ENCODE assay signal across 8 mouse cellular contexts in genomic region chr5:136918655-136919472, GRCm38 (mm10). TPM values are rescaled to one million over a fixed set of nuclear protein-coding genes. Genes with fewer than 3 reads are reported as not detected.
DNase-seq lines count a peak whose midpoint lies in the region; ATAC-seq lines count a peak whose summit lies in the region.

No protein-coding gene starts in this region.

- peaks cover 5% of the 10 kb centered on the region; the same call in 1 of the 2 replicates for H3K4me1 ChIP-seq in embryonic facial prominence, embryonic 13.5 days
- peaks cover 9% of the 10 kb centered on the region; the same call in 1 of the 2 replicates for H3K4me1 ChIP-seq in limb, embryonic 12.5 days (replicated peaks)
- H3K4me1 ChIP-seq in midbrain, embryonic 14.5 days (ENCODE audit: control insufficient read depth, insufficient read depth, low read length), result peaks cover 5% of the 10 kb centered on the region; the same call in 1 of the 2 replicates

- 4% methylated on average over 38 of the region's 38 CpGs for WGBS in embryonic facial prominence, embryonic 13.5 days
- WGBS in limb, embryonic 12.5 days, result 4% methylated on average over 38 of the region's 38 CpGs
- 4% methylated on average over 38 of the region's 38 CpGs for WGBS in midbrain, embryonic 14.5 days

- H3K27ac ChIP-seq in embryonic facial prominence, embryonic 13.5 days, result no peak overlapping the region
- no peak overlapping the region for H3K27ac ChIP-seq in limb, embryonic 12.5 days
- peak overlapping the region; percentile 58 for H3K27ac ChIP-seq in midbrain, embryonic 14.5 days (replicated peaks; ENCODE audit: low read depth, low read length)

- H3K9ac ChIP-seq in embryonic facial prominence, embryonic 13.5 days, result peak overlapping the region; percentile 81
- peak overlapping the region; percentile 70 for H3K9ac ChIP-seq in limb, embryonic 12.5 days (replicated peaks)
- H3K9ac ChIP-seq in midbrain, embryonic 14.5 days (replicated peaks; ENCODE audit: low read length), result peak overlapping the region; percentile 63

- ATAC-seq in embryonic facial prominence, embryonic 13.5 days (ENCODE audit: insufficient number of reproducible peaks, insufficient read depth, low FRiP score, low TSS enrichment, low read depth), result peak; percentile 74; the same call in 1 of the 2 replicates
- ATAC-seq in limb, embryonic 12.5 days (ENCODE audit: insufficient number of reproducible peaks, insufficient read depth, low FRiP score, low TSS enrichment, low read depth), result peak; percentile 90
- peak; percentile 86 for ATAC-seq in midbrain, embryonic 14.5 days (ENCODE audit: low FRiP score, low TSS enrichment)

- no peaks in the 10 kb centered on the region for H3K27me3 ChIP-seq in embryonic facial prominence, embryonic 13.5 days
- no peaks in the 10 kb centered on the region for H3K27me3 ChIP-seq in limb, embryonic 12.5 days
- no peaks in the 10 kb centered on the region for H3K27me3 ChIP-seq in midbrain, embryonic 14.5 days (ENCODE audit: control insufficient read depth, insufficient read depth, low read length)

- peak; percentile 92 for DNase-seq in 416B (ENCODE audit: low read depth)
- DNase-seq in adrenal gland, postnatal 4 days (ENCODE audit: low spot score in 2 of 2), result peak; percentile 16 to 51
- DNase-seq in heart, adult 8-10 months (ENCODE audit: low spot score), result peak; percentile 83
- peak; percentile 74 for DNase-seq in kidney, adult 8-10 months
- peak; percentile 93 for DNase-seq in midbrain, embryonic 14.5 days
- peak; percentile 53 to 66 for DNase-seq in spleen, adult 18-20 months

- peaks cover 6% of the 10 kb centered on the region; the same call in 1 of the 2 replicates for H3K36me3 ChIP-seq in embryonic facial prominence, embryonic 13.5 days
- H3K36me3 ChIP-seq in limb, embryonic 12.5 days, result peaks cover 5% of the 10 kb centered on the region
- no peaks in the 10 kb centered on the region for H3K36me3 ChIP-seq in midbrain, embryonic 14.5 days (ENCODE audit: control insufficient read depth, insufficient read depth, low read length)

- H3K9me3 ChIP-seq in embryonic facial prominence, embryonic 13.5 days, result no peaks in the 10 kb centered on the region
- H3K9me3 ChIP-seq in limb, embryonic 12.5 days, result no peaks in the 10 kb centered on the region
- no peaks in the 10 kb centered on the region for H3K9me3 ChIP-seq in midbrain, embryonic 14.5 days (ENCODE audit: control insufficient read depth, low read length)

- peak overlapping the region; percentile 75 for H3K4me2 ChIP-seq in embryonic facial prominence, embryonic 13.5 days
- peak overlapping the region; percentile 87 for H3K4me2 ChIP-seq in limb, embryonic 12.5 days
- peak overlapping the region; percentile 81 for H3K4me2 ChIP-seq in midbrain, embryonic 14.5 days (ENCODE audit: low read length)

- H3K4me3 ChIP-seq in embryonic facial prominence, embryonic 13.5 days, result peak overlapping the region; percentile 63
- H3K4me3 ChIP-seq in limb, embryonic 12.5 days (replicated peaks), result peak overlapping the region; percentile 59
- H3K4me3 ChIP-seq in midbrain, embryonic 14.5 days (replicated peaks; ENCODE audit: low read depth, low read length), result peak overlapping the region; percentile 57

RNA-seq across cellular contexts. Expression of gene Ift22, which starts 10.9 kb away (rescaled TPM):
- total RNA-seq in adrenal gland, postnatal 4 days (2021), result 10 to 100 TPM; 33.6 to 38.2 TPM
- 67.4 and 70.2 TPM in 2 replicates for polyA plus RNA-seq in embryonic facial prominence, embryonic 13.5 days (2015; fragmentation: Nextera tagmentation; extraction: Ambion mirVana)
- 10 to 100 TPM in 2 of 4 experiments, 1 to 10 TPM in 2; 8.7 to 14.6 (median 10.3) TPM for total RNA-seq in heart, adult 8-10 months (2022)
- 65.7 and 69.8 TPM in 2 replicates for polyA plus RNA-seq in limb, embryonic 12.5 days (2016; fragmentation: Nextera tagmentation; extraction: Ambion mirVana)
- polyA plus RNA-seq in midbrain, embryonic 14.5 days (2014; fragmentation: Nextera tagmentation; extraction: Ambion mirVana), result 133 and 143 TPM in 2 replicates

RNA-seq across cellular contexts. Expression of gene Fis1, which starts 34.2 kb away (rescaled TPM):
- 100 to 1,000 TPM; 211 to 213 TPM for total RNA-seq in adrenal gland, postnatal 4 days (2021)
- 265 and 282 TPM in 2 replicates for polyA plus RNA-seq in embryonic facial prominence, embryonic 13.5 days (2015; fragmentation: Nextera tagmentation; extraction: Ambion mirVana)
- 100 to 1,000 TPM; 192 to 210 (median 197) TPM for total RNA-seq in heart, adult 8-10 months (2022)
- polyA plus RNA-seq in limb, embryonic 12.5 days (2016; fragmentation: Nextera tagmentation; extraction: Ambion mirVana), result 263 and 269 TPM in 2 replicates
- polyA plus RNA-seq in midbrain, embryonic 14.5 days (2014; fragmentation: Nextera tagmentation; extraction: Ambion mirVana), result 440 and 487 TPM in 2 replicates

RNA-seq across cellular contexts. Expression of gene Col26a1, which starts 35.9 kb away (rescaled TPM):
- total RNA-seq in adrenal gland, postnatal 4 days (2021), result 10 to 100 TPM; 17.5 to 22.3 TPM
- polyA plus RNA-seq in embryonic facial prominence, embryonic 13.5 days (2015; fragmentation: Nextera tagmentation; extraction: Ambion mirVana), result 273 and 319 TPM in 2 replicates
- under 1 TPM; 0.09 to 0.75 (median 0.40) TPM for total RNA-seq in heart, adult 8-10 months (2022)
- 145 and 155 TPM in 2 replicates for polyA plus RNA-seq in limb, embryonic 12.5 days (2016; fragmentation: Nextera tagmentation; extraction: Ambion mirVana)
- 8.3 and 16.2 TPM in 2 replicates for polyA plus RNA-seq in midbrain, embryonic 14.5 days (2014; fragmentation: Nextera tagmentation; extraction: Ambion mirVana)

RNA-seq across cellular contexts. Expression of gene Cldn15, which starts 47.6 kb away (rescaled TPM):
- total RNA-seq in adrenal gland, postnatal 4 days (2021), result 10 to 100 TPM; 11.1 to 13.4 TPM
- 0.44 and 0.61 TPM in 2 replicates for polyA plus RNA-seq in embryonic facial prominence, embryonic 13.5 days (2015; fragmentation: Nextera tagmentation; extraction: Ambion mirVana)
- total RNA-seq in heart, adult 8-10 months (2022), result 1 to 10 TPM; 5.1 to 8.7 (median 8.0) TPM
- polyA plus RNA-seq in limb, embryonic 12.5 days (2016; fragmentation: Nextera tagmentation; extraction: Ambion mirVana), result 0.10 and 0.36 TPM in 2 replicates
- polyA plus RNA-seq in midbrain, embryonic 14.5 days (2014; fragmentation: Nextera tagmentation; extraction: Ambion mirVana), result 0.13 and 0.31 TPM in 2 replicates

Comparison
In these comparisons a context has a peak if more than half of its experiments do, and no peak if none do; other contexts are left out.
1. DNase-seq: peak in every context shown above with its lines; median percentile 93 in midbrain, embryonic 14.5 days; 92 in 416B; 83 in heart, adult 8-10 months; 74 in kidney, adult 8-10 months; 60 in spleen, adult 18-20 months; 34 in adrenal gland, postnatal 4 days.